Mouse (Mus musculus) E14TG2a.4 (cell line): ENCODE results near the gene Olfr761.

ENCODE experiments used
- CTCF ChIP-seq: conservative IDR thresholded peaks from 2 replicates; pipeline ENCODE4 v1.5.1; 2014; ENCODE audit warnings: low read length
- POU5F1 ChIP-seq: IDR thresholded peaks from 2 replicates; pipeline ENCODE4 v1.6.1; 2014; ENCODE audit warnings: low read length, borderline replicate concordance

DNA sequence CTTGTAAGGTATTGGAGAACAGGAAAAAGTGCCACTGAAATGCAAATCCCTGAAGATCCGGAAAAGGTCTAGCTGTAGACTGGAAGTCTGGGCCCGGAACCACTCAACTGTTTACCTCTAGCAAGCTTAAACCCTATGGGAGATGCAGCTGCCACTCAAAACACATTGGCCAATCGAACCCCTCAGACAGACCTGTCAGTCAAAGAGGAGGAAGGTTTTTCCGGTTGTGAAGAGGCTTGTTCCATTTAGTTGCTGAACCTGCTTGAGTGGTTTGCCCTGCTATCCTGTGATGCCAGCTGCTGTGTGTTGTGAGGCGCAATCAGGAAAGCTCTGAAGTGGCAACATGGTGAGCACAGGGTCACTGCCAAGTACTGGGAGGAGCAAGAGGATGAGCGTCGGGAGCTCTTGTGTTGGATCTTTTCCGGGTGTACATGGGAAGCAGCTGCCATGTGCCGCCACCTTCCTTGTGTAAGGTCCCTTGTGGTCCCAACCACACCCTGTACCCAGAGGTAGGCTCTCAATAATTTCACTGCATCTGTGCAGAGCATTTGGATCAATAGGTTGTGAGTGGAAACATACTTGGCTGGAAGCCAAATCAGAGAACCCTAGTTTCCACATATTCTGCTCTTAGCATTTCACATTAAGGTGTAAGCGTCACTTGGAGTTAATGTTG lies 42.9 kb upstream of the Olfr761 start:
- TF ChIP-seq CTCF (no peak), POU5F1 (no peak)
